ENCODE assay signal across 14 mouse cellular contexts in the genomic region with DNA sequence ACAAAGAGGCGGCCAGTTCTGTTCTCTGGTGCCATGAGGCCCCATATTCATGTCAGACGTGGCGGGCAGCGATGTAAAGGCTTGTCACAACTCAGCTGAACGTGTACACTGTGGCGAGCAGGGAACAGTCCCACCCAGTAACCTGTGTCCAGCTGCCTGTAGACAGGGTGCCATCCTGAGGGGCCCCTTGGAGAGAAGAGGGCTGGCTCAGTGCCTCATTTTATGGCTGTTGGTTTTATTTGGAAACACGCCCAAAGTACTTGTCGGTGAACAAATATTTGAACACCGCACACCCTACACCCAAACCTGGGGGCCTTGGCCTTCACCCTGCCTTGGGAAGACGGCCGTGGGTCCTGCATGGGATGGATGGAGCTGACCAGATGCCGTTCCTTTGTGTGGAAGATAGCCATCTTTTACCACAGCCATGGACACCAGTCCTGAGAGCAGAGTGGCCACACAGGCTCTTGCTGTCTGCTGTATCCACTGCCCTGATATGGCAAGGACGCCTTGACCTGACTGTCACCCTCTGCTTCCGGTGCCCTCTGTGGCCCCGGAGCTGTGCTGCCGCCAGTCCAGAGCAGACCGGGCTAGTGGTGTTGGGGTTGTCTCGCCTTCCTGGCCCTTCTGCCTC. TPM values are rescaled to one million over a fixed set of nuclear protein-coding genes. Genes with fewer than 3 reads are reported as not detected.
DNase-seq lines count a peak whose midpoint lies in the region; ATAC-seq and TF ChIP-seq lines count a peak whose summit lies in the region.
"Had no signal": no experiment of that assay in that cellular context is flagged by ENCODE, and none has a peak within 500 bp of the region (broad histone marks: within the 10 kb centered on the region; RNA-seq: fewer than 3 reads in every experiment).

No protein-coding gene starts in this region.

- H3K27me3 ChIP-seq in heart, embryonic 13.5 days (replicated peaks), result no peaks in the 10 kb centered on the region
- no peaks in the 10 kb centered on the region for H3K27me3 ChIP-seq in neural tube, embryonic 12.5 days (replicated peaks)
- no peaks in the 10 kb centered on the region for H3K27me3 ChIP-seq in lung, embryonic 14.5 days (ENCODE audit: insufficient read depth, low read length)
- H3K27me3 ChIP-seq in stomach, postnatal 0 days (ENCODE audit: control insufficient read depth, insufficient read depth, low read length), result no peaks in the 10 kb centered on the region
- H3K27me3 ChIP-seq: embryonic facial prominence, embryonic 12.5 days had no signal

- no peaks in the 10 kb centered on the region for H3K9me3 ChIP-seq in heart, embryonic 13.5 days
- no peaks in the 10 kb centered on the region for H3K9me3 ChIP-seq in neural tube, embryonic 12.5 days
- no peaks in the 10 kb centered on the region for H3K9me3 ChIP-seq in lung, embryonic 14.5 days (ENCODE audit: low read depth, low read length)
- no peaks in the 10 kb centered on the region for H3K9me3 ChIP-seq in stomach, postnatal 0 days (ENCODE audit: control insufficient read depth, low read length)
- H3K9me3 ChIP-seq: embryonic facial prominence, embryonic 12.5 days had no signal

- TF ChIP-seq EP300 in stomach, postnatal 0 days (optimal IDR thresholded peaks at IDR 0.05), result no peak

- no peak for TF ChIP-seq CTCF in lung, embryonic 14.5 days (IDR thresholded peaks at IDR 0.05; ENCODE audit: low read depth)
- no peak for TF ChIP-seq CTCF in stomach, postnatal 0 days (IDR thresholded peaks at IDR 0.05; ENCODE audit: low read depth)

- H3K36me3 ChIP-seq in heart, embryonic 13.5 days, result peaks cover 87% of the 10 kb centered on the region
- peaks cover 94% of the 10 kb centered on the region for H3K36me3 ChIP-seq in neural tube, embryonic 12.5 days
- H3K36me3 ChIP-seq in lung, embryonic 14.5 days (ENCODE audit: insufficient read depth), result peaks cover 89% of the 10 kb centered on the region
- H3K36me3 ChIP-seq in stomach, postnatal 0 days (ENCODE audit: control insufficient read depth, insufficient read depth, low read length), result peaks cover 19% of the 10 kb centered on the region

- ATAC-seq in heart, embryonic 13.5 days (ENCODE audit: extremely low read depth, insufficient number of reproducible peaks, low FRiP score, low TSS enrichment), result no peak
- ATAC-seq in neural tube, embryonic 12.5 days (ENCODE audit: low FRiP score, low read depth), result no peak
- peak; percentile 10; the same call in 1 of the 2 replicates for ATAC-seq in lung, embryonic 14.5 days (ENCODE audit: insufficient read depth)
- ATAC-seq in stomach, postnatal 0 days (ENCODE audit: low FRiP score, low TSS enrichment), result peak; percentile 51

- 73% methylated on average over 18 of the region's 18 CpGs for WGBS in heart, embryonic 13.5 days
- WGBS in neural tube, embryonic 12.5 days, result 89% methylated on average over 18 of the region's 18 CpGs
- WGBS in lung, embryonic 14.5 days, result 58% methylated on average over 18 of the region's 18 CpGs
- 50% methylated on average over 18 of the region's 18 CpGs for WGBS in stomach, postnatal 0 days

- H3K4me3 ChIP-seq in heart, embryonic 13.5 days, result no peak overlapping the region
- H3K4me3 ChIP-seq in neural tube, embryonic 12.5 days, result no peak overlapping the region
- no peak overlapping the region for H3K4me3 ChIP-seq in lung, embryonic 14.5 days (ENCODE audit: low read depth, low read length)
- no peak overlapping the region for H3K4me3 ChIP-seq in stomach, postnatal 0 days (ENCODE audit: low read depth, low read length)
- H3K4me3 ChIP-seq: embryonic facial prominence, embryonic 12.5 days; left cerebral cortex, adult 2 months had no signal

- H3K9ac ChIP-seq in heart, embryonic 13.5 days, result peak overlapping the region; percentile 56
- H3K9ac ChIP-seq in neural tube, embryonic 12.5 days, result 0 out of 2 replicates have a peak overlapping the region, but pooled peaks have one; percentile 6
- no peak overlapping the region for H3K9ac ChIP-seq in lung, embryonic 14.5 days
- H3K9ac ChIP-seq in stomach, postnatal 0 days (ENCODE audit: low read length), result 0 out of 2 replicates have a peak overlapping the region, but pooled peaks have one; percentile 2
- H3K9ac ChIP-seq: embryonic facial prominence, embryonic 12.5 days had no signal

- H3K27ac ChIP-seq in heart, embryonic 13.5 days (replicated peaks), result 0 out of 2 replicates have a peak overlapping the region, but pooled peaks have one; percentile 40
- H3K27ac ChIP-seq in neural tube, embryonic 12.5 days, result no peak overlapping the region
- no peak overlapping the region; the same call in 1 of the 2 replicates for H3K27ac ChIP-seq in lung, embryonic 14.5 days (ENCODE audit: low read depth)
- H3K27ac ChIP-seq in stomach, postnatal 0 days (replicated peaks), result 0 out of 2 replicates have a peak overlapping the region, but pooled peaks have one; percentile 4
- H3K27ac ChIP-seq: embryonic facial prominence, embryonic 12.5 days; left cerebral cortex, adult 2 months had no signal

- H3K4me1 ChIP-seq in heart, embryonic 13.5 days, result peaks cover 57% of the 10 kb centered on the region
- peaks cover 58% of the 10 kb centered on the region for H3K4me1 ChIP-seq in neural tube, embryonic 12.5 days
- H3K4me1 ChIP-seq in lung, embryonic 14.5 days (ENCODE audit: insufficient read depth), result peaks cover 11% of the 10 kb centered on the region; the same call in 1 of the 2 replicates
- peaks cover 4% of the 10 kb centered on the region; the same call in 1 of the 2 replicates for H3K4me1 ChIP-seq in stomach, postnatal 0 days (replicated peaks; ENCODE audit: control insufficient read depth, insufficient read depth)

- no peak for DNase-seq in heart, adult 8-10 months (ENCODE audit: low spot score)
- no peak for DNase-seq in neural tube, embryonic 10.5 days (ENCODE audit: extremely low spot score, low spot score)
- peak; percentile 62 for DNase-seq in lung, embryonic 14.5 days
- peak; percentile 54 for DNase-seq in stomach, postnatal 0 days (ENCODE audit: low spot score)
- no peak for DNase-seq in natural killer cell, adult 2 months (ENCODE audit: low spot score in 2 of 2)
- DNase-seq in ovary, postnatal 36 days (ENCODE audit: low spot score), result no peak
- DNase-seq: cerebellum, adult 9-11 months; heart, adult 18-20 months; thymus, postnatal 36 days had no signal

- H3K4me2 ChIP-seq in heart, embryonic 13.5 days, result no peak overlapping the region
- no peak overlapping the region for H3K4me2 ChIP-seq in neural tube, embryonic 12.5 days (replicated peaks)
- H3K4me2 ChIP-seq in lung, embryonic 14.5 days, result no peak overlapping the region
- no peak overlapping the region for H3K4me2 ChIP-seq in stomach, postnatal 0 days (replicated peaks; ENCODE audit: low read depth)
- H3K4me2 ChIP-seq: embryonic facial prominence, embryonic 12.5 days had no signal

RNA-seq across cellular contexts. Expression of a gene that starts 8.1 kb away (rescaled TPM):
- 9.8 and 10.7 TPM in 2 replicates for polyA plus RNA-seq in heart, embryonic 13.5 days (2015; fragmentation: Nextera tagmentation; extraction: Ambion mirVana)
- 10 to 100 TPM; 11.4 to 12.5 (median 11.9) TPM for total RNA-seq in heart, adult 8-10 months (2022)
- 99.9 and 106 TPM in 2 replicates for polyA plus RNA-seq in neural tube, embryonic 12.5 days (2016; fragmentation: Nextera tagmentation; extraction: Ambion mirVana)
- 54.9 and 62.8 TPM in 2 replicates for polyA plus RNA-seq in lung, embryonic 14.5 days (2014; fragmentation: Nextera tagmentation; extraction: Ambion mirVana)
- 18.9 and 20.4 TPM in 2 replicates for polyA plus RNA-seq in stomach, postnatal 0 days (2015; fragmentation: Nextera tagmentation; extraction: Ambion mirVana)

RNA-seq across cellular contexts. Expression of a gene that starts 34.0 kb away (rescaled TPM):
- not detected in 2 replicates for polyA plus RNA-seq in heart, embryonic 13.5 days (2015; fragmentation: Nextera tagmentation; extraction: Ambion mirVana)
- total RNA-seq in heart, adult 8-10 months (2022), result not detected
- not detected in 2 replicates for polyA plus RNA-seq in neural tube, embryonic 12.5 days (2016; fragmentation: Nextera tagmentation; extraction: Ambion mirVana)
- polyA plus RNA-seq in lung, embryonic 14.5 days (2014; fragmentation: Nextera tagmentation; extraction: Ambion mirVana), result not detected in 2 replicates
- not detected in 2 replicates for polyA plus RNA-seq in stomach, postnatal 0 days (2015; fragmentation: Nextera tagmentation; extraction: Ambion mirVana)
- total RNA-seq: heart, adult 18-20 months; left cerebral cortex, adult 2 months had no signal
- polyA plus RNA-seq: embryonic facial prominence, embryonic 12.5 days; kidney, embryonic 16.5 days had no signal

RNA-seq across cellular contexts. Expression of a gene that starts 42.6 kb away (rescaled TPM):
- polyA plus RNA-seq in heart, embryonic 13.5 days (2015; fragmentation: Nextera tagmentation; extraction: Ambion mirVana), result 15.3 and 18.2 TPM in 2 replicates
- total RNA-seq in heart, adult 8-10 months (2022), result 10 to 100 TPM; 59.6 to 80.5 (median 71.9) TPM
- 35.8 and 38.8 TPM in 2 replicates for polyA plus RNA-seq in neural tube, embryonic 12.5 days (2016; fragmentation: Nextera tagmentation; extraction: Ambion mirVana)
- 13.5 and 16.1 TPM in 2 replicates for polyA plus RNA-seq in lung, embryonic 14.5 days (2014; fragmentation: Nextera tagmentation; extraction: Ambion mirVana)
- polyA plus RNA-seq in stomach, postnatal 0 days (2015; fragmentation: Nextera tagmentation; extraction: Ambion mirVana), result 11.3 and 12.7 TPM in 2 replicates

Comparison
In these comparisons a context has a peak if more than half of its experiments do, and no peak if none do; other contexts are left out.
1. ATAC-seq: peak in lung, embryonic 14.5 days (single experiment) and stomach, postnatal 0 days (single experiment); none in heart, embryonic 13.5 days (single experiment) and neural tube, embryonic 12.5 days (single experiment).
2. H3K27ac ChIP-seq: peak in heart, embryonic 13.5 days (single experiment) and stomach, postnatal 0 days (single experiment); none in neural tube, embryonic 12.5 days (single experiment) and lung, embryonic 14.5 days (single experiment).
3. DNase-seq: peak in lung, embryonic 14.5 days (single experiment) and stomach, postnatal 0 days (single experiment); none in heart, adult 8-10 months (single experiment), neural tube, embryonic 10.5 days (single experiment), natural killer cell, adult 2 months (0 of 2) and ovary, postnatal 36 days (single experiment).